Mouse (Mus musculus): ENCODE results near the gene Gm36079. TPM values are rescaled to one million over a fixed set of nuclear protein-coding genes. Genes with fewer than 3 reads are reported as not detected.
"Not testable (repeated sequence)": the region's sequence is repeated elsewhere in the genome, so short reads cannot be mapped to it uniquely, and the experiment has no call there.

The Gm36079 gene
- polyA plus RNA-seq (2012; rRNA removed): not detected in 2 replicates

DNA sequence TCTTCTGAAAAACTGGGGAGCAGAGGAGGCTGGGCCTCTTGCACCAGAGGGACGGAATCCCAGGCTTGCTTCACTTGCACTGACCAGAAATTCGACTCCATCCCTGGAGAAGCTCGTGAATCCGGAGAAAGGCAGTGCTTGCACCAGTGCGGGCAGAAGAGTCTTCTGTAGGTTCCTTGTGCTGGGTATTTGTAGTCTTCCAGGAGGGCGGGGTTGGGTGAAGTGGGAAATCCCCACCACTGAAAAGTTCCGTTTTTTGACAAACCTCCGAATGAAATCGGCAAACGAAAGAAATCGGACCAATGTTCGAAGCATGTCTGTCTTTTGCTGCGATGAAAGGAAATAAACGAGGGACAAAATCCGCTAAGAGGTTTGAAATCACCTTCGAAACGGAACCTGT is at the start of gene Gm36079:
TSS of gene Gm36079 (minus strand) at position 101 of the 400 bp plus-strand sequence.
- H3K27ac ChIP-seq (ENCODE audit: insufficient read depth, low read depth, low read length); DNase-seq; H3K27me3 ChIP-seq (replicated peaks; ENCODE audit: control insufficient read depth, insufficient read depth, low read length); H3K4me3 ChIP-seq (ENCODE audit: insufficient read depth, low read depth, low read length); H3K36me3 ChIP-seq (ENCODE audit: control insufficient read depth, insufficient read depth, low read length); H3K4me1 ChIP-seq (ENCODE audit: control insufficient read depth, insufficient read depth, low read length): not testable (repeated sequence)
- 0% methylated on average over 3 of the region's 17 CpGs for WGBS

GRCm38 (mm10) chr13:120070878-120071277 is 44.1 kb upstream of the Gm36079 start:
- no CpG with 5 or more reads among the region's 13 CpGs for WGBS
- not testable (repeated sequence) for H3K27me3 ChIP-seq (replicated peaks; ENCODE audit: control insufficient read depth, insufficient read depth, low read length); H3K36me3 ChIP-seq (ENCODE audit: control insufficient read depth, insufficient read depth, low read length); H3K27ac ChIP-seq (ENCODE audit: insufficient read depth, low read depth, low read length); DNase-seq; H3K4me3 ChIP-seq (ENCODE audit: insufficient read depth, low read depth, low read length); H3K4me1 ChIP-seq (ENCODE audit: control insufficient read depth, insufficient read depth, low read length)

GRCm38 (mm10) chr13:120070012-120070598 is 43.3 kb upstream of the Gm36079 start:
- not testable (repeated sequence) for DNase-seq; H3K4me3 ChIP-seq (ENCODE audit: insufficient read depth, low read depth, low read length); H3K27me3 ChIP-seq (replicated peaks; ENCODE audit: control insufficient read depth, insufficient read depth, low read length); H3K27ac ChIP-seq (ENCODE audit: insufficient read depth, low read depth, low read length); H3K36me3 ChIP-seq (ENCODE audit: control insufficient read depth, insufficient read depth, low read length); H3K4me1 ChIP-seq (ENCODE audit: control insufficient read depth, insufficient read depth, low read length)
- no CpG with 5 or more reads among the region's 12 CpGs for WGBS

DNA sequence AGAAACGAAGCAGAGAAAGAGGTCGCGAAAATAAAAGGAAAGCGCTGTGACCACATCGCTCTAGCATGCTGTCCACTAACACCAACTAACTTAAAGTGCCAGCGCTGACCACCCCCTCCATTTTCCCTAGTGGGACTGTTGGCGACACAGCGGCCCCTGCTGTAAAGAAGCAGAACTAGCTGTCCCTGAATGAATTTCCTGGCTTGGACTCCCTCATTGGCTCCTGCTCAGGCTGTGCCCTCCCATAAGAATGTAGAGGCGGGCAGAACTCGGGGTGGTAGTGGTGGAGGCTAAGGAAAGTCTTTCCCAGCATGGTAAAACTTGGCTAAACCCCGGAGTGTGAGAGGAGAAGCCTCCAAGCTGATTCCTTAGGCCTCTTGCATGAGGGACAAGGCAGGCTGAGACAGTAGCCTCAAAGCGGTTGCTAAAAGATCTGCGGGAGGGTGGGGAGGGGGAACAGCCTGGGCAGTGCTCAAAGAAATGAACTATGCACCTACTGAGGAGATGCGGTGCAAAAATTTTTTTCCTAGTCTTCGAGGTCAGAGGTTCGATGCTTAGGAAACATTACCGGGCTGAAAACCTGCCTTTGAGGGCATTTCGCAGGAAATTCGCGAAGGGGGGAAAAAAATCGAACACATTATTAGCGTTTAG is 36.8 kb upstream of the Gm36079 start:
- not testable (repeated sequence) for H3K27me3 ChIP-seq (replicated peaks; ENCODE audit: control insufficient read depth, insufficient read depth, low read length); DNase-seq; H3K27ac ChIP-seq (ENCODE audit: insufficient read depth, low read depth, low read length); H3K36me3 ChIP-seq (ENCODE audit: control insufficient read depth, insufficient read depth, low read length); H3K4me1 ChIP-seq (ENCODE audit: control insufficient read depth, insufficient read depth, low read length); H3K4me3 ChIP-seq (ENCODE audit: insufficient read depth, low read depth, low read length)
- no CpG with 5 or more reads among the region's 22 CpGs for WGBS

- H3K27me3 ChIP-seq (replicated peaks; ENCODE audit: control insufficient read depth, insufficient read depth, low read length); H3K36me3 ChIP-seq (ENCODE audit: control insufficient read depth, insufficient read depth, low read length); H3K27ac ChIP-seq (ENCODE audit: insufficient read depth, low read depth, low read length); H3K4me1 ChIP-seq (ENCODE audit: control insufficient read depth, insufficient read depth, low read length); H3K4me3 ChIP-seq (ENCODE audit: insufficient read depth, low read depth, low read length); DNase-seq: not testable (repeated sequence)
- no CpG with 5 or more reads among the region's 4 CpGs for WGBS
Observed at GRCm38 (mm10) chr13:120062903-120063302, 36.1 kb upstream of the Gm36079 start.

DNA sequence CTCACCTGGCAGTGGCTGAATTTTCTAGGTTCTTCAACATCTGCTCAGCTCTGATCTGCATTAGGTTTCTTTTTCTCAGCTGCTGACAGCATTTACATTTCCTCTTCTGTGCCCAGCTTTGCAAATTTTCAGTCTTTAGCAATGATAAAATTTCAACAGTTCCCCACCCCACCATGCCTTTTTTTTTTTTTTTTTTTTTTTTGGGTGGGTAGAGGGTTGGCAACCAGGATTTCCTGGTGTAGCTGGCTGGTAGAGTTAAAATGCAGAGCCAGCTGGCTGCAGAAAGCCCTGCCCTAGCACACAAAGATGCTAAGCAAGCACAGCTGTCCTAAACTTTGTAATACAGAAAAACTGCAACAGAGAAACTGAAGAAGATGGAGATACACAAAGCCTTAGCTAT is 25.3 kb upstream of the Gm36079 start, which contains the start of gene Gm21188:
TSS of gene Gm21188 (minus strand) at position 110 of the 400 bp plus-strand sequence.
- H3K4me1 ChIP-seq (ENCODE audit: control insufficient read depth, insufficient read depth, low read length); H3K36me3 ChIP-seq (ENCODE audit: control insufficient read depth, insufficient read depth, low read length); H3K4me3 ChIP-seq (ENCODE audit: insufficient read depth, low read depth, low read length); H3K27me3 ChIP-seq (replicated peaks; ENCODE audit: control insufficient read depth, insufficient read depth, low read length); H3K27ac ChIP-seq (ENCODE audit: insufficient read depth, low read depth, low read length); DNase-seq: not testable (repeated sequence)

DNA sequence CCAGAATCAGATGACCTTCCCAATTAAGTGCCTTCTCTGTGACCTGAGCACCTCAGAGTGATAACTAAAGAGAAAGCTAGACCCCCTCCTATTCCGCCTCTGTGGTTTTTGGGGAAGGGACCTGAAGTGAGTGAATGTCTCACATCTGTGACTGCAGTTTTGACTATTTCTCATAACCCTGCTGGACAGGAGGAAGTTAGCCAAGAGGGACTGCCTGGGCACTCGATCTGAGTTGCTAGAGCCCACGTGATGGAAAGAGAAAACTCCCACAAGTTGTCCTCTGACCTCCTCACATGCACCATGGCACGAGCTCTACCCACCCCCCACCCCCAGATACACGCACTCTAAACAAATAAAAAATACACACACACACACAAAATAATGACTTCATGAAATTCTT is 21.8 kb upstream of the Gm36079 start:
- no CpG with 5 or more reads among the region's 5 CpGs for WGBS
- H3K4me3 ChIP-seq (ENCODE audit: insufficient read depth, low read depth, low read length); H3K4me1 ChIP-seq (ENCODE audit: control insufficient read depth, insufficient read depth, low read length); H3K27me3 ChIP-seq (replicated peaks; ENCODE audit: control insufficient read depth, insufficient read depth, low read length); H3K36me3 ChIP-seq (ENCODE audit: control insufficient read depth, insufficient read depth, low read length); H3K27ac ChIP-seq (ENCODE audit: insufficient read depth, low read depth, low read length); DNase-seq: not testable (repeated sequence)

DNA sequence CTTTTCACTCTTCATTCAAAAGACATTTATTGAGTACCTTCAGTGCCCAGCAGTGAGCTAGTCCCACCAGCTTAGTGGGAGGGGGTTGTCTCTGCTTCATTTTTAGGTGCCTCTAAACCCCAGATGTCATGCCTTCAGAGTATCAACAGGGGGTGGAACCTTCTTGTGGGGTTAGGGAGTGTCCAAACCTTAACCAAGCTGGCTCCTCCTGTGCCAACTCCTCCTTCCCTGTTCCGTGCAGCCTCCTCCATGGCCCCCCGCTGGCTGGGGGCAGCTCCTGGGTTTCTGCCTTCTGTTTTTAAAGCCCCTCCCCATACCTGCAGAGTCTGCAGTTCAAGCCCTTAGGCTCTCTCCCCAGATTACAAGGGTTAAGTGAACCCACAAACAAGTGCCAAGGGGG is 21.4 kb upstream of the Gm36079 start:
- no CpG with 5 or more reads among the region's 2 CpGs for WGBS

GRCm38 (mm10) chr13:120046422-120047209 is 19.8 kb upstream of the Gm36079 start:
- not testable (repeated sequence) for H3K27me3 ChIP-seq (replicated peaks; ENCODE audit: control insufficient read depth, insufficient read depth, low read length); H3K27ac ChIP-seq (ENCODE audit: insufficient read depth, low read depth, low read length); DNase-seq; H3K4me3 ChIP-seq (ENCODE audit: insufficient read depth, low read depth, low read length); H3K36me3 ChIP-seq (ENCODE audit: control insufficient read depth, insufficient read depth, low read length); H3K4me1 ChIP-seq (ENCODE audit: control insufficient read depth, insufficient read depth, low read length)
- WGBS: 3% methylated on average over 10 of the region's 40 CpGs

More for the DNA sequence above, 21.4 kb upstream of the Gm36079 start:
- not testable (repeated sequence) for H3K27ac ChIP-seq (ENCODE audit: insufficient read depth, low read depth, low read length); H3K4me1 ChIP-seq (ENCODE audit: control insufficient read depth, insufficient read depth, low read length); H3K27me3 ChIP-seq (replicated peaks; ENCODE audit: control insufficient read depth, insufficient read depth, low read length); DNase-seq; H3K4me3 ChIP-seq (ENCODE audit: insufficient read depth, low read depth, low read length); H3K36me3 ChIP-seq (ENCODE audit: control insufficient read depth, insufficient read depth, low read length)

DNA sequence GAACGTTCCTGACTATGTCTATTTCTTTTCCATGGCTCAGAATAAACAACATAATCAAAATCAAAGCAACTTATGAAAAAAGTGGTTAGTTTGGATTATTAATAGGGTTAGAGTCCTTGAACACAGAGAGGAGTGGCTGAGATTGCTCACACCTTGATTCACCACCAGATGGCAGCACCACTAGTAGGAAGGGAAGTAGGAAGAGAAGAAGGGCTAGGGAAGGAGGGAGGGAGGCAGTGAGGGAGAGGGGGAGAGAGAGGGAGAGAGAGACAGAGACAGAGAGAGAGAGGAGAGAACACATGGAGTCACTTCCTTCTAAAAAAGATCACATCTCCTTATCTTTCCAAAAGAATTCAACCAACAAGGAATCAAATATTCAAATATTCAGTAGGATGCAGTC is 14.3 kb upstream of the Gm36079 start:
- H3K36me3 ChIP-seq (ENCODE audit: control insufficient read depth, insufficient read depth, low read length); H3K27ac ChIP-seq (ENCODE audit: insufficient read depth, low read depth, low read length); H3K27me3 ChIP-seq (replicated peaks; ENCODE audit: control insufficient read depth, insufficient read depth, low read length); DNase-seq; H3K4me1 ChIP-seq (ENCODE audit: control insufficient read depth, insufficient read depth, low read length); H3K4me3 ChIP-seq (ENCODE audit: insufficient read depth, low read depth, low read length): not testable (repeated sequence)
- WGBS: no CpG with 5 or more reads among the region's 1 CpGs

DNA sequence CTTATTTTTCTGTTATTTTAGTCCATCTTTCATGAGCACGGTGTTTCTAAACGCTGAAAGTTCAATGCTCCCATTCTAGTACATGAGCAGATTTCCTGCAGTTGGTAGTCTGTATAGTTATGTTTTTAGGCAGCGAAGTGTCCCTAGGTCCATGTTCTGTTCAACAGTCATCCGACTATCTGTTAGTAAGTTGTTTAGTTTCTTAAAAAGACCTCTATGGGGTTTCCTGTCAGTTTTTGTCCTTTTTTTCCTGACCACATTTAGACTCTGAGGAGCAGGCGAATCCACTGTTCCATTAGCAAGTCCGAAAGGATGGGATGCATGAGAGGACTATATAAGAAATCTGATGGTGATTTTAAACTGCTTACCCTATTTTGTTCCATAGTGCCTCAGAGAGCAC is 11.1 kb upstream of the Gm36079 start:
- not testable (repeated sequence) for H3K4me3 ChIP-seq (ENCODE audit: insufficient read depth, low read depth, low read length); H3K4me1 ChIP-seq (ENCODE audit: control insufficient read depth, insufficient read depth, low read length); H3K27me3 ChIP-seq (replicated peaks; ENCODE audit: control insufficient read depth, insufficient read depth, low read length); DNase-seq; H3K36me3 ChIP-seq (ENCODE audit: control insufficient read depth, insufficient read depth, low read length); H3K27ac ChIP-seq (ENCODE audit: insufficient read depth, low read depth, low read length)
- WGBS: 6% methylated on average over 6 of the region's 6 CpGs

All from kidney, adult 2 months (tissue).